Mouse (Mus musculus) macrophage (primary cell): ENCODE data around the gene Rnf225. TPM values are rescaled to one million over a fixed set of nuclear protein-coding genes. Genes with fewer than 3 reads are reported as not detected.

Source experiments
- H3K27ac ChIP-seq: fragments of 350-480 bp; formaldehyde crosslinking; 2 replicates; pipeline ENCODE4 v1.9.0; 2021
- H3K36me3 ChIP-seq: fragments of 350-480 bp; formaldehyde crosslinking; 2 replicates; pipeline ENCODE4 v1.9.0; 2021; ENCODE audit errors: inconsistent target
- H3K4me3 ChIP-seq: fragments of 350-480 bp; formaldehyde crosslinking; 2 replicates; pipeline ENCODE4 v1.9.0; 2021; ENCODE audit errors: inconsistent target
- H3K79me2 ChIP-seq: fragments of 350-480 bp; formaldehyde crosslinking; 2 replicates; pipeline ENCODE4 v1.9.0; 2021; ENCODE audit errors: inconsistent target
- WGBS: methylation state at CpG from one replicate; pipeline ENCODE4 v1.1.7; 2026; ENCODE audit warnings: inconsistent platforms; ENCODE audit not compliant: missing documents; 5-methylcytosine and 5-hydroxymethylcytosine counted together
- polyA plus RNA-seq: library from polyadenylated mRNA; stranded (reverse); fragments of 250-400 nt; gene quantifications from 3 replicates; pipeline ENCODE4 v1.2.4, GENCODE M21; 2018; ENCODE audit warnings: inconsistent platforms

Rnf225 gene
- polyA plus RNA-seq, 1 experiment from 2014 or later: not detected

DNA sequence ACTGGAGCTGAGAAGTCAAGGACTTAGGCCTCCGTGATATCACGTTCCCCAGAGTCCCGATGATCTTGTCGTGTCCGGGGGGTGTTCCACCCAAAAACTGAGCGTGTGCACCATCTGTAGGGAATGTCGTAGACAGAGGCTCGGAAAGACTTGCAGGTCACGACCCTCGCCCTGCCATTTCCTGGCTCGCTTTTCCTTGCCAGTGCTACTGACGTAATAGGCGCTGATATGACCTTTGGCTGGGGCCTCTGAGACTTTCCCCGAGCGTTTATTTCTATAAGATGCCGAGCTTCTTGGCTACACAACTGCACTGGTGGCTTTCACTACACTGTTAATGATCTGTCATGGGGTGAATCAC is 22.6 kb downstream of the Rnf225 start:
- Histone ChIP-seq H3K4me3 (peak overlapping the region; percentile 53), H3K27ac (peak overlapping the region; percentile 45), H3K79me2 (no peaks in the 10 kb centered on the region), H3K36me3 (no peaks in the 10 kb centered on the region)
- 5% methylated on average over 16 of the region's 16 CpGs for WGBS

DNA sequence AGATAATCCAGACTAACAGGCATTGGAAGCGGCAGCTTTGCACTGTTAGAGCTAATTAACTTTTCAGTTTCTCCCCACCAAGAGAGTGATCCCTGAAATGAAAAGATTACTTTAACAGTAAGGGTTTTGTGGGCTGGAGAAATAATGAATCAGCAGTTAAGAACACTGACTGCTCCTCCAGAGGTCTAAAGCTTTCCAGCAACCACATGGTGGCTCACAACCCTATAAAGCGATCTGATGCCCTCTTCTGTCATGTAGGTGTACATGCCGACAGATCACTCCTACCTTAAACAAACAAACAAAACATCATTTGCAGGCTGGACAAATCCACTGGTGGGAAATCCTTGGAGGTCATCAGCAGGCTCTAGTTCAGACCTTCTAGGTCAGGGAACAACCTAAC is 27.7 kb downstream of the Rnf225 start:
- H3K27ac ChIP-seq: no peak overlapping the region
- H3K36me3 ChIP-seq: no peaks in the 10 kb centered on the region
- 17% methylated on average over 3 of the region's 3 CpGs for WGBS
- no peaks in the 10 kb centered on the region for H3K79me2 ChIP-seq
- H3K4me3 ChIP-seq: no peak overlapping the region

DNA sequence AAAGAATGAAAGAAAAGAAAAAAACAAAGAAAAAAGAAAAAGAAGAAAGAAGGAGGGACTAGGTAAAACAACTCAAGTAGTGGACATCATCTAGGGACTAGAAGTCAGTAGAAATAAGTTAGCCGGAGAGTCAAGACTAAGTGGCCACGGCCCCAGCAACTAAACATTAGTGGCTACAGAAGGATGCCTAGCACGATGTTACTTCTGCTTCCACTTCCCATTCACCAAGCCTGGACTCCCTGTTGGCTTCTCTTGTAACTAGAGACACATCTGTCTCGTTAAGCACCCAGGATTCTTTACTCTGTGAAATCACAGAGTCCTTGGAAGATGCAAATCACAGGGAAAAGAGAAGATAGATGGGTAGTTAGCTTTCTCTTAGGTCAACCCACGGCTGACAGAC is 30.3 kb downstream of the Rnf225 start:
- Histone ChIP-seq H3K27ac (no peak overlapping the region), H3K79me2 (no peaks in the 10 kb centered on the region), H3K4me3 (no peak overlapping the region), H3K36me3 (no peaks in the 10 kb centered on the region)
- 38% methylated on average over 5 of the region's 5 CpGs for WGBS

DNA sequence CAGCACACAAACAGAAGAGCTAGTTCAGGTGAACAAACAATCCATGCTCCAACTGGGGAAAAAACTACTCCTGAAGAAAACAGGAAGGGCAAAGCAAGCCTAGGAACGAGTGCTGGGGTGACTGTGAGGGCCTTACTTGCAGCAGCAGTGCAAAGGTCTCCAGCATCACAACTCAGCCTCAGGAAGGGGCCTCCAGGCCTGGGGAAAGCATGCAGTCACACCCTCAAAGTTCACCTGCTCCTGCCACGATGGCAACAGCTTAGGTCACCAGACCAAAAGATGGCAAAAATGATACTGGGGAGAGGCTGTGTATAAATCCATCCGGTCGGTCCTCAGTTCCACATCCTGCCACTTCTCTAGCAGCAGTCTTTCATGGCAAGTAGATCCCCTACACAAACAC is 31.7 kb downstream of the Rnf225 start:
- Histone ChIP-seq H3K4me3 (no peak overlapping the region), H3K79me2 (no peaks in the 10 kb centered on the region), H3K36me3 (no peaks in the 10 kb centered on the region), H3K27ac (no peak overlapping the region)
- 84% methylated on average over 4 of the region's 4 CpGs for WGBS

DNA sequence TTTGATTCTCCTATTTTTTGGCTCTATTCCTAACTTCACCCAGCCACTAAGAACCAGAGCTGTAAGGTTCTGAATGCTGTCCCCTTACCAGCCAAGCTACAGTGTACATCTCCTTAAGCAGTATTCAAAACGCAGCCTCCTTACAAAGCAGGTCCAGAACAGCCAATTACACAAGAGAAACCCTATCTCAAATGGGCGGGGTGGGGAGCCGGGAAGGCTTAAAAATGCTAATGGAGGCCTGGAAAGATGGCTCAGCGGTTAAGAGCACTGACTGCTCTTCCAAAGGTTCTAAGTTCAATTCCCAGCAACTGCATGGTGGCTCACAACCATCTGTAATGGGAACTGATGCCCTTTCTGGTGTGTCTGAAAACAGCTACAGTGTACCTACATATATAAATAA is 32.5 kb downstream of the Rnf225 start:
- no peak overlapping the region for H3K27ac ChIP-seq
- 88% methylated on average over 4 of the region's 4 CpGs for WGBS
- H3K79me2 ChIP-seq: no peaks in the 10 kb centered on the region
- no peak overlapping the region for H3K4me3 ChIP-seq
- H3K36me3 ChIP-seq: no peaks in the 10 kb centered on the region

DNA sequence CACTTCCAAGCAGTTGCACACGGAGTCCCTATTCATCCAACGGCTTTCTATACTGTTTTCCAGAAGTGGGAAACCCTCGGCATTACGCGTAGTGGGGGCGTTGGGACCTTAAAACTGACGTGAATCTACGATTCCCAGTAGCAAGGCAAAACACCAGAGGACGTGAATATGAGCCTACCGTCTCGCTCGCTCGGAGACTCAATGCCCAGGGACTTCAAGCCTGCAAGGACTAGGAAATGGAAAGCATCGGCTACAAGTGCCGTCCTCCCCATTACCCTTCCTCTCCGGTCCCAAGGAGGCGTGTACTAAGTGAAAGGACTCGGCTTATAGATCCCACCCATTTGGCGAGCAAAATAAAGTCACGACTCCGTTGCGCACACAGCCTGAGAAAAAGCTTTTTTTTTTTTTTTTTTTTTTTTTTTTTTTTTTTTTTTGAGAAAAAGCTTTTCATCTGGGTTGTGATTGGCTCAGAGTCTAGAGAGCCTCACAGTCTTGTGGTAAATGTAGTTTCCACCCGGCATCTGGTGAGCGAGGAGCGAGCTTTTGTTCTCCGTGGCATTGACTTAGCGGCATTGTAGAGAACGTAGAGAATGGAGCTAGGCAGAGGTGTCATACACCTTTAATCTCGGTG is 34.4 kb downstream of the Rnf225 start:
- WGBS: under 1% methylated on average over 29 of the region's 29 CpGs
- Histone ChIP-seq H3K4me3 (peak overlapping the region; percentile 78), H3K79me2 (peaks cover under 1% of the 10 kb centered on the region; the same call in 1 of the 2 replicates), H3K27ac (peak overlapping the region; percentile 58), H3K36me3 (no peaks in the 10 kb centered on the region)

DNA sequence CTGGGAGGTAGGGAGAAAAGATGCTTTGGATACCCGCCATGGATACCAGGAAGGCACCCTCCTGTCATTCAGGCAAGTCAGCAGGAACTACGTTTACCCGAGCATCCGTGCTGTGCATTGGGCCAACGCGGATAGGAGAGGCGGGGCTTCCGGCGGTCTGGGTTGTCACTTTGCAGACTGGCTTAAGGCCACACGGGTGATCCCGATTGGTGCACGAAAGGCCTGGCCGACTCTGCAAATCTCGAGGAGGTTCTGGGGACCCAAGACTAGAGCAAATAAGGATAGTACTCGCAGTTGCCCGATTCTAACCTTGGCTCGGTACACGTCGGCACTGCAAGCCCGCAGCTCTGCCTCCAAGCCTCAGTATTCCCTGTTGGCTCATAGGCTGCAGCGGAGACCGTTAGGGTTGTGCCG is 38.5 kb downstream of the Rnf225 start, which contains the start of gene Zfp324:
Gene Zfp324, plus strand, starts transcription at position 161 of the 414 bp plus-strand sequence.
- Histone ChIP-seq H3K4me3 (peak within 1 kb of the TSS; percentile 74), H3K27ac (peak within 1 kb of the TSS; percentile 81), H3K36me3 (peaks cover 16% of the 10 kb centered on the region; the same call in 1 of the 2 replicates), H3K79me2 (peaks cover 22% of the 10 kb centered on the region)
- WGBS: 0% methylated on average over 23 of the region's 23 CpGs

DNA sequence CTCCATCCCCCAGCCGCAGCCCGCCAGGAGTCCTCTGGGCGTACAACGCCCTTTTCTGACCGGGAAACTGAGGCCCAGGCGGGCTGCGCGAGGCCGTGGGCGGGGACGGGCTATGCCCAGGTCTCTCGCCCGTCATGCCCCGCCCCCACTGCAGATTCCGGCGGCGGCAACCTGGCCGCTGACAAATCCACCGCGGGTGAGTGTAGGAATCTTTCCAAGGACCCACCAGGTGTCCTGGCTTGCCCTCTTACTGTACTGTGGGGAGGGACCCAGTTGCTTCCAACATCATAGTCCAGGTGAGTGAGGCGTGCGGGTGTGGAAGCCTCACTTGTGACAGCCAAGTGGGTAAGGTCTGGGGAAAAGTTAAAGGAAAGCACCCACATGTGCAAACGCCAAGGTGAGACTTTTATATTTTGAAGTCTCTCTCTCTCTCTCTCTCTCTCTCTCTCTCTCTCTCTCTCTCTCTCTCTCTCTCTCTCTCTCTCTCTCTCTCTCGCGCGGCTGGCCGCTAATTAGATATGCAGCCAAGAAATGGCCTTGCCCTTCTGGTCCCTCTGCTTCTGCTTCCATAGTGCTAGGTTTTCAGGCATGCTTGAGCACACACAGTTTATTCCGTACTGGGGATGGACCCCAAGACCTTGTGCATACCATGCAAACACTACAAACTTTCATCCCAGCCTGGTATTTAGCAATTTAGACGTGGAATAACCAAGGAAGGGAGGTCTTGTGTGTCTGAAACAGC is 39.1 kb downstream of the Rnf225 start:
- Histone ChIP-seq H3K27ac (peak overlapping the region; percentile 81), H3K79me2 (peaks cover 22% of the 10 kb centered on the region), H3K4me3 (peak overlapping the region; percentile 74), H3K36me3 (peaks cover 22% of the 10 kb centered on the region; the same call in 1 of the 2 replicates)
- under 1% methylated on average over 25 of the region's 29 CpGs for WGBS

DNA sequence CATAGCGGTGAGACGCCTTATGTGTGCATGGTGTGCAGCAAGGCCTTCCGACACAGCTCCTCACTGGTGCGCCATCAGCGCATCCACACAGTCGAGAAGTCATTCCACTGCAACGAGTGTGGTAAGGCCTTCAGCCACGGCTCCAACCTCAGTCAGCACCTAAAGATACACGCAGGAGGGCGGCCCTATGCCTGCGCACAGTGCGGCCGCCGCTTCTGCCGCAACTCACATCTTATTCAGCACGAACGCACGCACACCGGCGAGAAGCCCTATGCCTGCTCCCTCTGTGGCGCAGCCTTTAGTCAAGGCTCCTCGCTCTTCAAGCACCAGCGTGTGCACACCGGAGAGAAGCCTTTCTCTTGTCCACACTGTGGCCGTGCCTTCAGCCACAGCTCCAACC is 43.7 kb downstream of the Rnf225 start:
- Histone ChIP-seq H3K4me3 (no peak overlapping the region), H3K27ac (no peak overlapping the region), H3K79me2 (peaks cover 22% of the 10 kb centered on the region), H3K36me3 (peaks cover 25% of the 10 kb centered on the region; the same call in 1 of the 2 replicates)
- 91% methylated on average over 18 of the region's 25 CpGs for WGBS

DNA sequence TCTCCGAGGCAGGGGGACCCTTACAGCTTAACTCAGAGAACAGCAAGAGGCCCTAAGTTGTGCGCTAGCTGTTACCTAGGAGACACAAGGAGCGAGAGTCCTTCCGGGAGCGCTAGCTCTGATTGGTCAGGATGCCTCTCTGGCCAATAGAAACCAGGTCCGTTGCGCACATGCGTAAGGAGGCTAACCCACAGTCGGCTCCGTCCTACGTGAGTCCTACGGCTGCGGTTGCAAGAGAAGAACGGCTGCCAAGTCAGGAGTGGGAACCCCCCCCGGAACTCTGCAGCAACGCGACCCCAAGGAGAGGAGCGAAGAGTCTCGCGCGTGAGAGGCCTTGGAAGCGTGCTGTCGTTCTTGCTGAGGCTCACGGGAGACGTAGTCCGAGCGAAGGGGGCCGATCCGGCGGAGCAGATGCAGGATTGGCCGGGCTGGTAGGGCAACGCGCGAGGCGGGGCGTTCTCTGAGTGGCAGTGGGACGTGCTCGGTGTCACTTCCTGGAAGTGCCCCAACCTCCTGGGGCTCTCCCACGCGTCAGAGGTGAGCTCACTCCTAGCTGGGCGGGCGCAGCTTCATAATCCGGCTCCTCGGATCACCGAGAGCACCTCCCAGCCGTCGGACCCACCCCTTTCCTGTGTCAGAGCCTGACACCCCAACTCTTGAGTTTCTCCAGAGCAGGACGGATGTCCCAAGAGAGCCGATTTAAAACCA is 50.6 kb downstream of the Rnf225 start, which contains the start of gene Zfp446:
Gene Zfp446, plus strand, starts transcription at position 167 of the 708 bp plus-strand sequence.
- peak within 1 kb of the TSS; percentile 90 for H3K27ac ChIP-seq
- WGBS: 0% methylated on average over 49 of the region's 49 CpGs
- no peaks in the 10 kb centered on the region for H3K79me2 ChIP-seq
- peak within 1 kb of the TSS; percentile 70 for H3K4me3 ChIP-seq
- H3K36me3 ChIP-seq: no peaks in the 10 kb centered on the region

DNA sequence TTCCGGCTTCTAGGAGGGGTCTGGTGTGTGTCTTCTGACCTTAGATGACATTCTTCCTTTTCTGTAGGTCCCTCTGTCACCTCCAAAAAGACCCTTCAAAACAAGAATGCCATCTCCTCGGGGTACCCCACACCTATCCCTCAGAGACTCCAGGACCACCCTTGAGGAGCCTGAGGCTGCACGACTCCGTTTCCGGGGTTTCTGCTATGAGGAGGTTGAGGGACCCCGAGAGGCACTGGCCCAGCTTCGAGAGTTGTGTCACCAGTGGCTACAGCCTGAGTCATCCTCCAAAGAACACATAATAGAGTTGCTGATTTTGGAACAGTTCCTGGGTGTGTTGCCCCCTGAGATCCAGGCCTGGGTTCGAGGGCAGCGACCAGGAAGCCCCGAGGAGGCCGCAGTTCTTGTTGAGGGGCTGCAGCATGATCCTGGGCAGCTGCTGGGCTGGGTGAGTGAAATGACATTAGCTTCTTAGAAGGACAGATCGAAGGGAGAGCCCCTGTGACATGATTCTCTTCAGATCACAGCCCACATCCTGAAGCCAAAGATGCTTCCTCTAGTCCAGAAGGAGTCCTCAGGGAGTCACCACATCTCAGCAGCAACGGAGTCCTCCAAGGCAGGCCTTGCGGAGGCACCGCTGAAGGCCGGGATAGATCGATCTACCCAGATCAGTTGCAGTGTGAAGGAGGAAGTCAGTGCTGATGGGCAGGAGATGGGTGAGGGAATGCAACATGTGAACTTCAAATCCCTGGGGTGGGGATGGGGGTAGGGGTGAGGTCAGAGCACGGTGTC is 51.9 kb downstream of the Rnf225 start:
- no peaks in the 10 kb centered on the region for H3K79me2 ChIP-seq
- no peaks in the 10 kb centered on the region for H3K36me3 ChIP-seq
- WGBS: 84% methylated on average over 18 of the region's 18 CpGs
- peak overlapping the region; percentile 76 for H3K27ac ChIP-seq
- H3K4me3 ChIP-seq: no peak overlapping the region

DNA sequence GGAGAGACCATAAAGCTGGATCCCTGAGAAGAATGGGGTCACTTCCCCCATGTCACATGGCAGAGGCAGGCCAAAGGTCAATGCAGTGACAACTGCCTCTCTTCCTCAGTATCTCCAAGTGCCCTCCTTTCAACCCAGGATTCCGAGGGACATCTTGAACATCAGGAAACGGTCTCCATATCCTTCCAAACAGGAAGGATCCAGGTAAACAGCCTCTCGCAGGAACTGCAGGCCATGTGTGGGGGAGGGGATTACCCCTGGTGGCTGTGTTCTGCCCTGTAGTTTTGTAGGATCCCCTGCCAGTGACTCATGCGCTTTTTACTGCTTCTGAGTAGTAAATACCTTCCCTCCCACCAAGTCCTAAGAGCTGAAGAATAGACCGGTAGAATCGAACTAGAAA is 52.6 kb downstream of the Rnf225 start:
- H3K4me3 ChIP-seq: no peak overlapping the region
- peak overlapping the region; percentile 76; the same call in 1 of the 2 replicates for H3K27ac ChIP-seq
- H3K79me2 ChIP-seq: no peaks in the 10 kb centered on the region
- WGBS: 84% methylated on average over 6 of the region's 6 CpGs
- H3K36me3 ChIP-seq: no peaks in the 10 kb centered on the region

DNA sequence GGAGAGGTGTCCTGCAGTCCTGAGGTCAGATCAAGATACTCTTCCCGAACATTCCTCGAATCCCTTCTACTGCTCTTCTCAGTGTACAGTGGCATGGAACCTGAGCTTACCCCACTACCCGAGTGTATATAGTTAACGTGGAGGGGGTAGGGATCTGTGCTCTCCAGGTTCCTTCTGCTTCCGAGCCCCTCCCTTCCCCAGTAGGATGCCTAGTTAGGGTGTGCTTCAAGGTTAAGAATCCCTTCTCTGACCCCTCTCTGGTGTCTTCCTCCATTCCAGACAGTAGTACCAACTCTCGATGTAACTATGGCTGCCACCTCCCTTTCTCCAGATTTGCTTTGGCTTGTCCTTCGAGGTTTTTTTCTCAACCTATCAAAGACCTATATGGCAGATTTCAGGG is 53.1 kb downstream of the Rnf225 start:
- 98% methylated on average over 7 of the region's 7 CpGs for WGBS
- no peaks in the 10 kb centered on the region for H3K79me2 ChIP-seq
- H3K27ac ChIP-seq: no peak overlapping the region
- no peak overlapping the region for H3K4me3 ChIP-seq
- H3K36me3 ChIP-seq: no peaks in the 10 kb centered on the region
